Mouse (Mus musculus): ENCODE results near the gene Olfr63. TPM values are rescaled to one million over a fixed set of nuclear protein-coding genes. Genes with fewer than 3 reads are reported as not detected.
"Not testable (repeated sequence)": the region's sequence is repeated elsewhere in the genome, so short reads cannot be mapped to it uniquely, and the experiment has no call there.

The Olfr63 gene
- polyA plus RNA-seq (2015; fragmentation: Nextera tagmentation; extraction: Ambion mirVana), result 0.01 TPM in 1 of 2 replicates, not detected in the other

DNA sequence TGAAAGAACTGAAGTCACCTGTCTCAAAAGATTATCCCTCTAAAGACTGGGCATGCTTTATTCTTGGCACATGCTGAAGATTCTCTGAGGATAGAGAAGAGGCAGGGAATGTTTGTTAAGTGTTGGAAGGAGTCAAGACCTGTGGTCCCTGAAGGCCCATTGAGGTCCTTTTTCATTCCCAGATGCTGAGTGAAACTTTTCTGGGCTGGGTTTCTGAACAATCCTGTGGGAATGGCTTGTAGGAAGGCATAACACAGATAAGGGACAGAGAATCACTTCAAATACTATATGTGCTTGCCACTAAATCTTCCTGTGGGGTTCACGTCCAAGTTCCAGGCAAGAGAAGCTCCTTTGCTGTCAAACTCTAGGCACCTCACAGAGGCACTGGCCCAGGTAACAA lies at the start of gene Olfr63:
TSS of gene Olfr63 (plus strand) at position 301 of the 400 bp plus-strand sequence.
- no peaks in the 10 kb centered on the region for H3K36me3 ChIP-seq (ENCODE audit: control insufficient read depth, insufficient read depth, low read length)
- H3K27me3 ChIP-seq (ENCODE audit: control insufficient read depth, insufficient read depth, low read length), result no peaks in the 10 kb centered on the region
- H3K4me2 ChIP-seq (ENCODE audit: low read depth, low read length), result no peak within 1 kb of the TSS
- no peaks in the 10 kb centered on the region for H3K4me1 ChIP-seq (ENCODE audit: control insufficient read depth, insufficient read depth, low read length)
- H3K27ac ChIP-seq (ENCODE audit: low read length), result no peak within 1 kb of the TSS
- 69% methylated on average over 1 of the region's 1 CpGs for WGBS
- ATAC-seq (ENCODE audit: insufficient read depth, low FRiP score), result no peak
- H3K9ac ChIP-seq (ENCODE audit: low read length), result no peak within 1 kb of the TSS
- no peak within 1 kb of the TSS for H3K4me3 ChIP-seq (replicated peaks; ENCODE audit: low read length)
- no peaks in the 10 kb centered on the region for H3K9me3 ChIP-seq (replicated peaks; ENCODE audit: control insufficient read depth, low read length)

DNA sequence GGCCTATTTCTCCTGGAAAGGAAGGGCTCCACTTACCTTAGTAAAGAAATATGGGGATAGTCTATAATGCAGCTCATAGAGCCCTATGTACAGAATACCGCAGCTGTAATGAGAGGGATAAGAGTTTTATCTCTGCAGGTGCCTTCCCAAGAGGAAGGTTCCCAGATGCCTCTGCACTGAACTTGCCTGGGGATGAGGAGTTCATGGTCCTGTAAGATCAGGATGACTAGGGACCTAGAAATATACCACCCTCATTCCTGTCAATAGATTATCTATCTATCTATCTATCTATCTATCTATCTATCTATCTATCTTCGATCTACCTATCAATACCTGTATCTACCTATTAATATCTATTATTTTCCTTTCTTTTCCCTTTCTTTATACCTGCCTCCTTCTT lies 42.9 kb upstream of the Olfr63 start, which contains the start of gene Olfr1564:
TSS of gene Olfr1564 (minus strand) at position 101 of the 400 bp plus-strand sequence.
- no peaks in the 10 kb centered on the region for H3K4me1 ChIP-seq (ENCODE audit: control insufficient read depth, insufficient read depth, low read length)
- H3K27me3 ChIP-seq (ENCODE audit: control insufficient read depth, insufficient read depth, low read length), result no peaks in the 10 kb centered on the region
- no peak within 1 kb of the TSS for H3K27ac ChIP-seq (ENCODE audit: low read length)
- no peak within 1 kb of the TSS for H3K9ac ChIP-seq (ENCODE audit: low read length)
- no peak within 1 kb of the TSS for H3K4me3 ChIP-seq (replicated peaks; ENCODE audit: low read length)
- WGBS, result 82% methylated on average over 2 of the region's 2 CpGs
- H3K9me3 ChIP-seq (replicated peaks; ENCODE audit: control insufficient read depth, low read length), result no peaks in the 10 kb centered on the region
- no peak for ATAC-seq (ENCODE audit: insufficient read depth, low FRiP score)
- no peaks in the 10 kb centered on the region for H3K36me3 ChIP-seq (ENCODE audit: control insufficient read depth, insufficient read depth, low read length)
- H3K4me2 ChIP-seq (ENCODE audit: low read depth, low read length), result no peak within 1 kb of the TSS

DNA sequence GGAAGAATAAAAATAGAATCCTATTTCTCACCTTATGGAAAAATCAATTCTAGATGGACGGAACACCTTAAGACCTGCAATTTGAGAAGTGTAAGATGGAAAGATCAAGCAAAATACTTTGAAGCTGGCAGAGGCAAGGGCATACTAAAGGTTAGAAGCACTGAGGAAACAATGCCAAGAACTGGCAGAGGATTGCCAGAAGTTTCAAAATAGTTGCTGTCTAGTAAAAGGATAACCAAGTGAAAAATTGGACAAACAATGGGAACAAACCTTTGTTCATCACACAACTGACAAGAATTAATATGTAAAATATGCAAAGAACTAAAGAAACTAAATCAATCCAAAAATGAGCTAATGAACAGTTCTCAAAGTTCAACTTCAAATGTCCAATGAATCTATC lies 27.8 kb upstream of the Olfr63 start:
- H3K27me3 ChIP-seq (ENCODE audit: control insufficient read depth, insufficient read depth, low read length); H3K9me3 ChIP-seq (replicated peaks; ENCODE audit: control insufficient read depth, low read length); H3K4me2 ChIP-seq (ENCODE audit: low read depth, low read length); H3K4me3 ChIP-seq (replicated peaks; ENCODE audit: low read length); H3K9ac ChIP-seq (ENCODE audit: low read length); ATAC-seq (ENCODE audit: insufficient read depth, low FRiP score); H3K27ac ChIP-seq (ENCODE audit: low read length); H3K4me1 ChIP-seq (ENCODE audit: control insufficient read depth, insufficient read depth, low read length): not testable (repeated sequence)
- WGBS, result 95% methylated on average over 1 of the region's 1 CpGs
- H3K36me3 ChIP-seq (ENCODE audit: control insufficient read depth, insufficient read depth, low read length), result peaks cover 13% of the 10 kb centered on the region

DNA sequence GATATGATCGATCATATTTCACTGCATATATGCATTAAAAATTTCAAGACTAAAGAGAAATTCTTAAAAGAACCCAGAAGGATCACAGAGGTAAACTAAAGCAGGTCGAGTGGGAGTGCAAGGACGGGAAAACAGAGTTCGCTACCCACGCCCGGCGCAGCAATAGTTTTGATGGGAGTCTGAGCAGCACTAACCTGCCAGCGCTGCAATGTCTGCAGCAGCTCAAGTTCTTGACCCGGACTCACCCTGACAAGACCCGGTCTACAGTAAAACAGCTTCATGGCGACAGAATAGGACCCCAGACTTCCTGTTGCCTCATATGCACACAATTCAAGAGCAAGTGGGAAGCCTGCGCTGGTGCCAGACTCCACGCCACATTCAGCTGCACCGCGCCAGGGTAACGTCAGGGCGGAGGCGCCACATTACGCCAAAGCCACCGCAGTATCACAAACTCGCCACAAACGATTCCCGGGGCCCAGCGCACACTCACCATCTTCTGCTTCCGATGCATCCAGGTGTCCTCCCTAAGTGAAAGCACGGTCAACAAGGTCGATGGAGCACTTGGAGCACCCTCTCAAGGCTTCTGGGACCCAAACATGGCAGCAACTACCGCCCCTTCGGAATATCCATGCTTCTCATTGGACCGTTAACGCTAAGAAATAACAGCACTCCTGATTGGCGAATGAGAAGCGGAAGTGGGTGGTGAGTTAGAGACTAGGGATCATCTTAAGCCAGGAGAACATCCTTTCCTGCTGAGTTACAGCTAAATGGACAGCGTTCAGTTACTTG lies 9.8 kb upstream of the Olfr63 start, which contains the start of gene Zfp955a:
TSS of gene Zfp955a (minus strand) at position 616 of the 789 bp plus-strand sequence.
- H3K27ac ChIP-seq (ENCODE audit: low read length); H3K4me1 ChIP-seq (ENCODE audit: control insufficient read depth, insufficient read depth, low read length); H3K9me3 ChIP-seq (replicated peaks; ENCODE audit: control insufficient read depth, low read length); H3K36me3 ChIP-seq (ENCODE audit: control insufficient read depth, insufficient read depth, low read length); H3K9ac ChIP-seq (ENCODE audit: low read length); H3K27me3 ChIP-seq (ENCODE audit: control insufficient read depth, insufficient read depth, low read length); H3K4me3 ChIP-seq (replicated peaks; ENCODE audit: low read length): not testable (repeated sequence)
- peak within 1 kb of the TSS; percentile 12; the same call in 1 of the 2 replicates for H3K4me2 ChIP-seq (ENCODE audit: low read depth, low read length)
- peak; percentile 97 for ATAC-seq (ENCODE audit: insufficient read depth, low FRiP score)
- 23% methylated on average over 1 of the region's 34 CpGs for WGBS

DNA sequence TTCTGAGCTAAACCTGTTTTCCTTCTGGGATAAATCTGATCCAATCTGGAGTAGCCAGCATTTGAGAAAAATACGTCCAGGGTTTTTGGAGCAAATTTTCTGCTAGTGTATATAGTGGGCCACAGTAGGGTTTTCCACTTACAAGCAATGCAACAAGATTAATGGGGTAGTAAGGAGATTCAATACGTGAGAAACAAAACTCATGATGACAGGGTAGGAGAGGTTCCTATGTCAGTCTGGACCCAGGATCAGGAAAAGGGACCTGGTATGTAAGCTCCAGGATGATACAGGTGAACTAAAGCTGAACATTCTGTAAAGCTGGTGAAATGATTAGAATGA lies 9.2 kb upstream of the Olfr63 start:
- ATAC-seq (ENCODE audit: insufficient read depth, low FRiP score); H3K9ac ChIP-seq (ENCODE audit: low read length); H3K4me2 ChIP-seq (ENCODE audit: low read depth, low read length); H3K4me1 ChIP-seq (ENCODE audit: control insufficient read depth, insufficient read depth, low read length); H3K9me3 ChIP-seq (replicated peaks; ENCODE audit: control insufficient read depth, low read length); H3K27me3 ChIP-seq (ENCODE audit: control insufficient read depth, insufficient read depth, low read length); H3K27ac ChIP-seq (ENCODE audit: low read length); H3K36me3 ChIP-seq (ENCODE audit: control insufficient read depth, insufficient read depth, low read length); H3K4me3 ChIP-seq (replicated peaks; ENCODE audit: low read length): not testable (repeated sequence)
- WGBS, result no CpG with 5 or more reads among the region's 2 CpGs

DNA sequence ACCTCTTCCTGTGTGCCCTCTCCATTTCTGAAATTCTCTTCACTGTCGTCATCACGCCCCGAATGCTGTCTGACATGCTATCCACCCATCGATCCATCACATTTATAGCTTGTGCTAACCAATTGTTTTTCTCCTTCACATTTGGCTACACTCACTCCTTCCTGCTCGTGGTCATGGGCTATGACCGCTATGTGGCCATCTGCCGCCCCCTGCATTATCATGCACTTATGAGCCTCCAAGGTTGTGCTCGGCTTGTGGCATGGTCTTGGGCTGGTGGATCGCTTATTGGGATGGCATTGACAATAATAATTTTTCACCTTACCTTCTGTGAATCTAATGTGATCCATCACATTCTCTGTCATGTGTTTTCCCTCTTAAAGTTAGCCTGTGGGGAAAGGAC lies 4.4 kb downstream of the Olfr63 start:
- H3K9me3 ChIP-seq (replicated peaks; ENCODE audit: control insufficient read depth, low read length), result no peaks in the 10 kb centered on the region
- no peak for ATAC-seq (ENCODE audit: insufficient read depth, low FRiP score)
- H3K27me3 ChIP-seq (ENCODE audit: control insufficient read depth, insufficient read depth, low read length), result no peaks in the 10 kb centered on the region
- H3K4me3 ChIP-seq (replicated peaks; ENCODE audit: low read length), result no peak overlapping the region
- H3K27ac ChIP-seq (ENCODE audit: low read length), result no peak overlapping the region
- no peak overlapping the region for H3K9ac ChIP-seq (ENCODE audit: low read length)
- WGBS, result 86% methylated on average over 9 of the region's 9 CpGs
- no peak overlapping the region for H3K4me2 ChIP-seq (ENCODE audit: low read depth, low read length)
- H3K36me3 ChIP-seq (ENCODE audit: control insufficient read depth, insufficient read depth, low read length), result no peaks in the 10 kb centered on the region
- H3K4me1 ChIP-seq (ENCODE audit: control insufficient read depth, insufficient read depth, low read length), result no peaks in the 10 kb centered on the region

DNA sequence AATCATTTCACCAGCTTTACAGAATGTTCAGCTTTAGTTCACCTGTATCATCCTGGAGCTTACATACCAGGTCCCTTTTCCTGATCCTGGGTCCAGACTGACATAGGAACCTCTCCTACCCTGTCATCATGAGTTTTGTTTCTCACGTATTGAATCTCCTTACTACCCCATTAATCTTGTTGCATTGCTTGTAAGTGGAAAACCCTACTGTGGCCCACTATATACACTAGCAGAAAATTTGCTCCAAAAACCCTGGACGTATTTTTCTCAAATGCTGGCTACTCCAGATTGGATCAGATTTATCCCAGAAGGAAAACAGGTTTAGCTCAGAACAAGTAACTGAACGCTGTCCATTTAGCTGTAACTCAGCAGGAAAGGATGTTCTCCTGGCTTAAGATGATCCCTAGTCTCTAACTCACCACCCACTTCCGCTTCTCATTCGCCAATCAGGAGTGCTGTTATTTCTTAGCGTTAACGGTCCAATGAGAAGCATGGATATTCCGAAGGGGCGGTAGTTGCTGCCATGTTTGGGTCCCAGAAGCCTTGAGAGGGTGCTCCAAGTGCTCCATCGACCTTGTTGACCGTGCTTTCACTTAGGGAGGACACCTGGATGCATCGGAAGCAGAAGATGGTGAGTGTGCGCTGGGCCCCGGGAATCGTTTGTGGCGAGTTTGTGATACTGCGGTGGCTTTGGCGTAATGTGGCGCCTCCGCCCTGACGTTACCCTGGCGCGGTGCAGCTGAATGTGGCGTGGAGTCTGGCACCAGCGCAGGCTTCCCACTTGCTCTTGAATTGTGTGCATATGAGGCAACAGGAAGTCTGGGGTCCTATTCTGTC lies 24.8 kb downstream of the Olfr63 start, which contains the start of gene Zfp955b:
TSS of gene Zfp955b (plus strand) at position 506 of the 837 bp plus-strand sequence.
- no CpG with 5 or more reads among the region's 25 CpGs for WGBS
- H3K27me3 ChIP-seq (ENCODE audit: control insufficient read depth, insufficient read depth, low read length); H3K4me3 ChIP-seq (replicated peaks; ENCODE audit: low read length); H3K27ac ChIP-seq (ENCODE audit: low read length); H3K9ac ChIP-seq (ENCODE audit: low read length); H3K9me3 ChIP-seq (replicated peaks; ENCODE audit: control insufficient read depth, low read length); H3K4me1 ChIP-seq (ENCODE audit: control insufficient read depth, insufficient read depth, low read length); H3K36me3 ChIP-seq (ENCODE audit: control insufficient read depth, insufficient read depth, low read length): not testable (repeated sequence)
- peak; percentile 99 for ATAC-seq (ENCODE audit: insufficient read depth, low FRiP score)
- H3K4me2 ChIP-seq (ENCODE audit: low read depth, low read length), result 0 out of 2 replicates have a peak within 1 kb of the TSS, but pooled peaks have one; percentile 29

DNA sequence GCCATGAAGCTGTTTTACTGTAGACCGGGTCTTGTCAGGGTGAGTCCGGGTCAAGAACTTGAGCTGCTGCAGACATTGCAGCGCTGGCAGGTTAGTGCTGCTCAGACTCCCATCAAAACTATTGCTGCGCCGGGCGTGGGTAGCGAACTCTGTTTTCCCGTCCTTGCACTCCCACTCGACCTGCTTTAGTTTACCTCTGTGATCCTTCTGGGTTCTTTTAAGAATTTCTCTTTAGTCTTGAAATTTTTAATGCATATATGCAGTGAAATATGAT lies 25.3 kb downstream of the Olfr63 start:
- H3K36me3 ChIP-seq (ENCODE audit: control insufficient read depth, insufficient read depth, low read length); H3K4me2 ChIP-seq (ENCODE audit: low read depth, low read length); H3K27ac ChIP-seq (ENCODE audit: low read length); H3K4me3 ChIP-seq (replicated peaks; ENCODE audit: low read length); H3K9ac ChIP-seq (ENCODE audit: low read length); H3K27me3 ChIP-seq (ENCODE audit: control insufficient read depth, insufficient read depth, low read length); H3K4me1 ChIP-seq (ENCODE audit: control insufficient read depth, insufficient read depth, low read length); H3K9me3 ChIP-seq (replicated peaks; ENCODE audit: control insufficient read depth, low read length): not testable (repeated sequence)
- ATAC-seq (ENCODE audit: insufficient read depth, low FRiP score), result peak; percentile 54; the same call in 1 of the 2 replicates
- WGBS, result no CpG with 5 or more reads among the region's 9 CpGs
